Mouse (Mus musculus): ENCODE data around the gene Aipl1. TPM values are rescaled to one million over a fixed set of nuclear protein-coding genes. Genes with fewer than 3 reads are reported as not detected.
A peak's percentile ranks its signal among the peaks of the same experiment; 100 is the strongest.

Aipl1 gene
- polyA plus RNA-seq (2014; fragmentation: Nextera tagmentation; extraction: Ambion mirVana) = 0.09 and 0.23 TPM in 2 replicates

- ATAC-seq (ENCODE audit: insufficient read depth, low FRiP score, low TSS enrichment) (no peak), DNase-seq (ENCODE audit: low spot score) (no peak)
- no peak within 1 kb of the TSS for H3K9ac ChIP-seq (ENCODE audit: low read length)
- H3K9me3 ChIP-seq (ENCODE audit: control insufficient read depth, low read length) = no peaks in the 10 kb centered on the region
- no peaks in the 10 kb centered on the region for H3K36me3 ChIP-seq (ENCODE audit: control insufficient read depth, insufficient read depth, low read length)
- WGBS = 67% methylated on average over 4 of the region's 4 CpGs
- no peak within 1 kb of the TSS for H3K4me3 ChIP-seq (ENCODE audit: low read depth, low read length)
- H3K27me3 ChIP-seq (ENCODE audit: control insufficient read depth, insufficient read depth, low read length) = no peaks in the 10 kb centered on the region
- peaks cover 15% of the 10 kb centered on the region for H3K4me1 ChIP-seq (ENCODE audit: control insufficient read depth, insufficient read depth, low read length)
- H3K4me2 ChIP-seq (ENCODE audit: low read depth) = no peak within 1 kb of the TSS
- H3K27ac ChIP-seq (ENCODE audit: low read depth, low read length) = no peak within 1 kb of the TSS
Measured at GRCm38 (mm10) chr11:72037409-72037808, at the start of gene Aipl1. Aipl1 (minus strand) TSS chr11:72037509.

- ATAC-seq (ENCODE audit: insufficient read depth, low FRiP score, low TSS enrichment) (no peak), DNase-seq (ENCODE audit: low spot score) (peak; percentile 29)
- Histone ChIP-seq H3K9me3 (ENCODE audit: control insufficient read depth, low read length) (no peaks in the 10 kb centered on the region), H3K27ac (ENCODE audit: low read depth, low read length) (0 out of 2 replicates have a peak overlapping the region, but pooled peaks have one; percentile 46), H3K36me3 (ENCODE audit: control insufficient read depth, insufficient read depth, low read length) (no peaks in the 10 kb centered on the region), H3K4me3 (ENCODE audit: low read depth, low read length) (no peak overlapping the region), H3K27me3 (ENCODE audit: control insufficient read depth, insufficient read depth, low read length) (no peaks in the 10 kb centered on the region), H3K9ac (ENCODE audit: low read length) (0 out of 2 replicates have a peak overlapping the region, but pooled peaks have one; percentile 24), H3K4me1 (ENCODE audit: control insufficient read depth, insufficient read depth, low read length) (0 out of 2 replicates have a peak, but pooled peaks cover 3% of the 10 kb centered on the region), H3K4me2 (ENCODE audit: low read depth) (no peak overlapping the region)
- 52% methylated on average over 11 of the region's 11 CpGs for WGBS
Measured at GRCm38 (mm10) chr11:72086251-72087046, 49.1 kb upstream of the Aipl1 start.

GRCm38 (mm10) chr11:72084337-72084736, 47.0 kb upstream of the Aipl1 start:
- no peak overlapping the region for H3K27ac ChIP-seq (ENCODE audit: low read depth, low read length)
- DNase-seq (ENCODE audit: low spot score) = no peak
- H3K4me3 ChIP-seq (ENCODE audit: low read depth, low read length) = no peak overlapping the region
- H3K4me2 ChIP-seq (ENCODE audit: low read depth) = no peak overlapping the region
- ATAC-seq (ENCODE audit: insufficient read depth, low FRiP score, low TSS enrichment) = no peak
- no peaks in the 10 kb centered on the region for H3K36me3 ChIP-seq (ENCODE audit: control insufficient read depth, insufficient read depth, low read length)
- H3K27me3 ChIP-seq (ENCODE audit: control insufficient read depth, insufficient read depth, low read length) = no peaks in the 10 kb centered on the region
- no peaks in the 10 kb centered on the region for H3K9me3 ChIP-seq (ENCODE audit: control insufficient read depth, low read length)
- H3K4me1 ChIP-seq (ENCODE audit: control insufficient read depth, insufficient read depth, low read length) = 0 out of 2 replicates have a peak, but pooled peaks cover 3% of the 10 kb centered on the region
- H3K9ac ChIP-seq (ENCODE audit: low read length) = no peak overlapping the region
- WGBS = 94% methylated on average over 15 of the region's 15 CpGs

- WGBS = 95% methylated on average over 4 of the region's 4 CpGs
- no peak overlapping the region for H3K9ac ChIP-seq (ENCODE audit: low read length)
- H3K36me3 ChIP-seq (ENCODE audit: control insufficient read depth, insufficient read depth, low read length) = no peaks in the 10 kb centered on the region
- DNase-seq (ENCODE audit: low spot score) (no peak), ATAC-seq (ENCODE audit: insufficient read depth, low FRiP score, low TSS enrichment) (no peak)
- H3K9me3 ChIP-seq (ENCODE audit: control insufficient read depth, low read length) = no peaks in the 10 kb centered on the region
- no peaks in the 10 kb centered on the region for H3K27me3 ChIP-seq (ENCODE audit: control insufficient read depth, insufficient read depth, low read length)
- no peak overlapping the region for H3K4me2 ChIP-seq (ENCODE audit: low read depth)
- no peak overlapping the region for H3K27ac ChIP-seq (ENCODE audit: low read depth, low read length)
- 0 out of 2 replicates have a peak, but pooled peaks cover 3% of the 10 kb centered on the region for H3K4me1 ChIP-seq (ENCODE audit: control insufficient read depth, insufficient read depth, low read length)
- no peak overlapping the region for H3K4me3 ChIP-seq (ENCODE audit: low read depth, low read length)
Measured at GRCm38 (mm10) chr11:72082601-72083000, 45.3 kb upstream of the Aipl1 start.

- Histone ChIP-seq H3K27ac (ENCODE audit: low read depth, low read length) (no peak overlapping the region), H3K36me3 (ENCODE audit: control insufficient read depth, insufficient read depth, low read length) (no peaks in the 10 kb centered on the region), H3K9me3 (ENCODE audit: control insufficient read depth, low read length) (no peaks in the 10 kb centered on the region), H3K9ac (ENCODE audit: low read length) (no peak overlapping the region), H3K27me3 (ENCODE audit: control insufficient read depth, insufficient read depth, low read length) (no peaks in the 10 kb centered on the region), H3K4me1 (ENCODE audit: control insufficient read depth, insufficient read depth, low read length) (no peaks in the 10 kb centered on the region), H3K4me3 (ENCODE audit: low read depth, low read length) (no peak overlapping the region), H3K4me2 (ENCODE audit: low read depth) (no peak overlapping the region)
- DNase-seq (ENCODE audit: low spot score) (no peak), ATAC-seq (ENCODE audit: insufficient read depth, low FRiP score, low TSS enrichment) (no peak)
- 83% methylated on average over 6 of the region's 6 CpGs for WGBS
Measured at GRCm38 (mm10) chr11:72080461-72080860, 43.2 kb upstream of the Aipl1 start.

GRCm38 (mm10) chr11:72078647-72079046, 41.3 kb upstream of the Aipl1 start:
- Histone ChIP-seq H3K4me3 (ENCODE audit: low read depth, low read length) (no peak overlapping the region), H3K36me3 (ENCODE audit: control insufficient read depth, insufficient read depth, low read length) (no peaks in the 10 kb centered on the region), H3K27me3 (ENCODE audit: control insufficient read depth, insufficient read depth, low read length) (no peaks in the 10 kb centered on the region), H3K9me3 (ENCODE audit: control insufficient read depth, low read length) (no peaks in the 10 kb centered on the region), H3K9ac (ENCODE audit: low read length) (no peak overlapping the region), H3K4me2 (ENCODE audit: low read depth) (no peak overlapping the region), H3K27ac (ENCODE audit: low read depth, low read length) (no peak overlapping the region), H3K4me1 (ENCODE audit: control insufficient read depth, insufficient read depth, low read length) (no peaks in the 10 kb centered on the region)
- no peak for ATAC-seq (ENCODE audit: insufficient read depth, low FRiP score, low TSS enrichment)
- DNase-seq (ENCODE audit: low spot score) = no peak
- WGBS = 60% methylated on average over 4 of the region's 4 CpGs

- no peaks in the 10 kb centered on the region for H3K9me3 ChIP-seq (ENCODE audit: control insufficient read depth, low read length)
- no peaks in the 10 kb centered on the region for H3K36me3 ChIP-seq (ENCODE audit: control insufficient read depth, insufficient read depth, low read length)
- ATAC-seq (ENCODE audit: insufficient read depth, low FRiP score, low TSS enrichment) = no peak
- no peak for DNase-seq (ENCODE audit: low spot score)
- no peak overlapping the region for H3K27ac ChIP-seq (ENCODE audit: low read depth, low read length)
- no peaks in the 10 kb centered on the region for H3K4me1 ChIP-seq (ENCODE audit: control insufficient read depth, insufficient read depth, low read length)
- H3K9ac ChIP-seq (ENCODE audit: low read length) = no peak overlapping the region
- no peak overlapping the region for H3K4me3 ChIP-seq (ENCODE audit: low read depth, low read length)
- H3K27me3 ChIP-seq (ENCODE audit: control insufficient read depth, insufficient read depth, low read length) = no peaks in the 10 kb centered on the region
- H3K4me2 ChIP-seq (ENCODE audit: low read depth) = no peak overlapping the region
- WGBS = 56% methylated on average over 3 of the region's 3 CpGs
Measured at GRCm38 (mm10) chr11:72078056-72078455, 40.7 kb upstream of the Aipl1 start.

- DNase-seq (ENCODE audit: low spot score) = no peak
Measured at GRCm38 (mm10) chr11:72074230-72074629, 36.9 kb upstream of the Aipl1 start.

GRCm38 (mm10) chr11:72072331-72072905, 35.1 kb upstream of the Aipl1 start:
- Histone ChIP-seq H3K9ac (ENCODE audit: low read length) (no peak overlapping the region), H3K36me3 (ENCODE audit: control insufficient read depth, insufficient read depth, low read length) (no peaks in the 10 kb centered on the region), H3K27ac (ENCODE audit: low read depth, low read length) (no peak overlapping the region), H3K4me2 (ENCODE audit: low read depth) (no peak overlapping the region), H3K27me3 (ENCODE audit: control insufficient read depth, insufficient read depth, low read length) (no peaks in the 10 kb centered on the region), H3K4me1 (ENCODE audit: control insufficient read depth, insufficient read depth, low read length) (no peaks in the 10 kb centered on the region), H3K9me3 (ENCODE audit: control insufficient read depth, low read length) (no peaks in the 10 kb centered on the region), H3K4me3 (ENCODE audit: low read depth, low read length) (no peak overlapping the region)
- DNase-seq (ENCODE audit: low spot score) = no peak
- WGBS = 34% methylated on average over 6 of the region's 6 CpGs
- no peak for ATAC-seq (ENCODE audit: insufficient read depth, low FRiP score, low TSS enrichment)

More at GRCm38 (mm10) chr11:72074230-72074629, 36.9 kb upstream of the Aipl1 start:
- Histone ChIP-seq H3K27me3 (ENCODE audit: control insufficient read depth, insufficient read depth, low read length) (no peaks in the 10 kb centered on the region), H3K4me3 (ENCODE audit: low read depth, low read length) (no peak overlapping the region), H3K4me1 (ENCODE audit: control insufficient read depth, insufficient read depth, low read length) (no peaks in the 10 kb centered on the region), H3K9ac (ENCODE audit: low read length) (no peak overlapping the region), H3K9me3 (ENCODE audit: control insufficient read depth, low read length) (no peaks in the 10 kb centered on the region), H3K27ac (ENCODE audit: low read depth, low read length) (no peak overlapping the region), H3K4me2 (ENCODE audit: low read depth) (no peak overlapping the region), H3K36me3 (ENCODE audit: control insufficient read depth, insufficient read depth, low read length) (no peaks in the 10 kb centered on the region)
- no peak for ATAC-seq (ENCODE audit: insufficient read depth, low FRiP score, low TSS enrichment)
- WGBS = 85% methylated on average over 13 of the region's 13 CpGs

Data from neural tube, embryonic 11.5 days (tissue).